In genomic region chr11:78696777-78697752, GRCm38 (mm10) we compare ENCODE assay signal across 7 mouse cellular contexts. TPM values are rescaled to one million over a fixed set of nuclear protein-coding genes. Genes with fewer than 3 reads are reported as not detected.
DNase-seq lines count a peak whose midpoint lies in the region; ATAC-seq and TF ChIP-seq lines count a peak whose summit lies in the region.

Nlk (minus strand) TSS chr11:78697373.

- WGBS in embryonic facial prominence, embryonic 10.5 days, result under 1% methylated on average over 64 of the region's 65 CpGs
- WGBS in intestine, postnatal 0 days, result under 1% methylated on average over 44 of the region's 65 CpGs
- WGBS in midbrain, embryonic 12.5 days, result under 1% methylated on average over 47 of the region's 65 CpGs
- WGBS in small intestine, adult 2 months, result 2% methylated on average over 62 of the region's 65 CpGs

- intact Hi-C loops in left cerebral cortex, postnatal 4 days (cut with DNase I), result loop anchor here (10.0 kb wide), 1 partner anchor 128 kb away; the partner anchor contains the start of gene Lyrm9

- peaks cover 7% of the 10 kb centered on the region; the same call in 1 of the 2 replicates for H3K27me3 ChIP-seq in embryonic facial prominence, embryonic 10.5 days (replicated peaks; ENCODE audit: low read depth, poor library complexity, severe bottlenecking)
- H3K27me3 ChIP-seq in intestine, postnatal 0 days (replicated peaks; ENCODE audit: control insufficient read depth, insufficient read depth, low read length), result no peaks in the 10 kb centered on the region
- no peaks in the 10 kb centered on the region for H3K27me3 ChIP-seq in midbrain, embryonic 12.5 days
- H3K27me3 ChIP-seq in small intestine, adult 2 months (ENCODE audit: control insufficient read depth, insufficient read depth, low read length), result no peaks in the 10 kb centered on the region

- H3K27ac ChIP-seq in embryonic facial prominence, embryonic 10.5 days (replicated peaks), result peak within 1 kb of the TSS; percentile 94
- peak within 1 kb of the TSS; percentile 88 for H3K27ac ChIP-seq in intestine, postnatal 0 days (ENCODE audit: low read depth, low read length)
- H3K27ac ChIP-seq in midbrain, embryonic 12.5 days (replicated peaks), result peak within 1 kb of the TSS; percentile 93
- peak within 1 kb of the TSS; percentile 18; the same call in 1 of the 2 replicates for H3K27ac ChIP-seq in small intestine, adult 2 months (ENCODE audit: insufficient read depth, low read depth, low read length)

- H3K9me3 ChIP-seq in embryonic facial prominence, embryonic 10.5 days, result no peaks in the 10 kb centered on the region
- H3K9me3 ChIP-seq in intestine, postnatal 0 days (ENCODE audit: control insufficient read depth), result no peaks in the 10 kb centered on the region
- no peaks in the 10 kb centered on the region for H3K9me3 ChIP-seq in midbrain, embryonic 12.5 days

- peaks cover 15% of the 10 kb centered on the region for H3K36me3 ChIP-seq in embryonic facial prominence, embryonic 10.5 days (replicated peaks)
- no peaks in the 10 kb centered on the region for H3K36me3 ChIP-seq in intestine, postnatal 0 days (ENCODE audit: control insufficient read depth, insufficient read depth)
- H3K36me3 ChIP-seq in midbrain, embryonic 12.5 days, result no peaks in the 10 kb centered on the region
- no peaks in the 10 kb centered on the region for H3K36me3 ChIP-seq in small intestine, adult 2 months (ENCODE audit: control insufficient read depth, insufficient read depth, low read length)

- peak; percentile 88 for TF ChIP-seq POLR2A in small intestine, adult 2 months (IDR thresholded peaks at IDR 0.05; ENCODE audit: low read depth, low read length)

- H3K4me2 ChIP-seq in intestine, postnatal 0 days (replicated peaks; ENCODE audit: low read depth), result peak within 1 kb of the TSS; percentile 84
- peak within 1 kb of the TSS; percentile 79 for H3K4me2 ChIP-seq in midbrain, embryonic 12.5 days (replicated peaks)

- peak within 1 kb of the TSS; percentile 91 for H3K9ac ChIP-seq in intestine, postnatal 0 days (ENCODE audit: low read depth, low read length)
- peak within 1 kb of the TSS; percentile 94 for H3K9ac ChIP-seq in midbrain, embryonic 12.5 days (replicated peaks)

- TF ChIP-seq CTCF in intestine, postnatal 0 days (IDR thresholded peaks at IDR 0.05; ENCODE audit: low read depth), result no peak
- TF ChIP-seq CTCF in small intestine, adult 2 months (IDR thresholded peaks at IDR 0.05; ENCODE audit: extremely low read depth, insufficient read length, insufficient replicate concordance, low read depth, low read length), result no peak

- peaks cover 33% of the 10 kb centered on the region for H3K4me1 ChIP-seq in embryonic facial prominence, embryonic 10.5 days
- no peaks in the 10 kb centered on the region; the same call in 1 of the 2 replicates for H3K4me1 ChIP-seq in intestine, postnatal 0 days (replicated peaks; ENCODE audit: control insufficient read depth, insufficient read depth, low read length)
- H3K4me1 ChIP-seq in midbrain, embryonic 12.5 days, result peaks cover 32% of the 10 kb centered on the region
- peaks cover 5% of the 10 kb centered on the region for H3K4me1 ChIP-seq in small intestine, adult 2 months (ENCODE audit: control insufficient read depth, insufficient read depth, insufficient read length, low read length)

- peak within 1 kb of the TSS; percentile 88 for H3K4me3 ChIP-seq in embryonic facial prominence, embryonic 10.5 days
- peak within 1 kb of the TSS; percentile 84 for H3K4me3 ChIP-seq in intestine, postnatal 0 days (ENCODE audit: low read depth, low read length)
- H3K4me3 ChIP-seq in midbrain, embryonic 12.5 days, result peak within 1 kb of the TSS; percentile 91
- peak within 1 kb of the TSS; percentile 89 for H3K4me3 ChIP-seq in small intestine, adult 2 months (ENCODE audit: low read depth, low read length)

- peak; percentile 99 for DNase-seq in adrenal gland, postnatal 10 days
- DNase-seq in embryonic facial prominence, embryonic 10.5 days (ENCODE audit: low spot score), result peak; percentile 100
- DNase-seq in gonadal fat pad, adult 2 months (ENCODE audit: low read depth), result no peak
- peak; percentile 100 for DNase-seq in left cerebral cortex, postnatal 4 days

- ATAC-seq in intestine, postnatal 0 days, result peak; percentile 99
- peak; percentile 100 for ATAC-seq in midbrain, embryonic 12.5 days (ENCODE audit: low FRiP score, low read depth)

RNA-seq across cellular contexts. Expression of gene Nlk, which starts in this region (rescaled TPM):
- 10 to 100 TPM; 29.1 to 33.5 TPM for total RNA-seq in adrenal gland, postnatal 10 days (2021)
- 15.8 and 16.4 TPM in 2 replicates for polyA plus RNA-seq in embryonic facial prominence, embryonic 10.5 days (2016; fragmentation: Nextera tagmentation; extraction: Ambion mirVana)
- polyA plus RNA-seq in gonadal fat pad, adult 2 months (2012; rRNA removed), result 17.4 and 18.5 TPM in 2 replicates
- 14.2 and 15.7 TPM in 2 replicates for polyA plus RNA-seq in intestine, postnatal 0 days (2015; fragmentation: Nextera tagmentation; extraction: Ambion mirVana)
- total RNA-seq in left cerebral cortex, postnatal 4 days (2021), result 10 to 100 TPM; 49.3 to 52.0 TPM
- 25.4 and 26.0 TPM in 2 replicates for polyA plus RNA-seq in midbrain, embryonic 12.5 days (2016; fragmentation: Nextera tagmentation; extraction: Ambion mirVana)
- 7.8 and 9.8 TPM in 2 replicates for polyA plus RNA-seq in small intestine, adult 2 months (2012; rRNA removed)

Comparison
In these comparisons a context has a peak if more than half of its experiments do, and no peak if none do; other contexts are left out.
1. H3K27ac ChIP-seq: peak in every context shown above with its lines; median percentile 94 in embryonic facial prominence, embryonic 10.5 days; 93 in midbrain, embryonic 12.5 days; 88 in intestine, postnatal 0 days; 18 in small intestine, adult 2 months.